Mouse (Mus musculus): ENCODE results near the gene Adcyap1r1.

Gene Adcyap1r1

GRCm38 (mm10) chr6:55472381-55472780 is 20.6 kb downstream of the Adcyap1r1 start:
- ChIA-PET POLR2A (interaction anchor here in 1 of 4 experiments (0.5 kb wide), 1 partner anchor 15 kb away, joined by 4 read pairs; no protein-coding TSS in a partner anchor), CTCF (no interaction called here)

- CTCF ChIA-PET: interaction anchor here in 1 of 4 experiments (0.7 kb wide), 1 partner anchor 23 kb away, joined by 3 read pairs; no protein-coding TSS in a partner anchor
- POLR2A ChIA-PET: no interaction called here
These were observed 29.2 kb downstream of the Adcyap1r1 start for GRCm38 (mm10) chr6:55480988-55481387.

- ChIA-PET POLR2A (no interaction called here), CTCF (no interaction called here)
These were observed 30.7 kb downstream of the Adcyap1r1 start for GRCm38 (mm10) chr6:55482471-55482870.

- ChIA-PET POLR2A (no interaction called here), CTCF (no interaction called here)
These were observed 31.6 kb downstream of the Adcyap1r1 start for GRCm38 (mm10) chr6:55483360-55483759.

- ChIA-PET POLR2A (no interaction called here), CTCF (no interaction called here)
These were observed 32.4 kb downstream of the Adcyap1r1 start for GRCm38 (mm10) chr6:55484224-55484623.

GRCm38 (mm10) chr6:55485216-55485615 is 33.4 kb downstream of the Adcyap1r1 start:
- ChIA-PET CTCF (interaction anchor here in 3 of 4 experiments (0.6 to 1.3 kb wide), 5 partner anchors 9 to 488 kb away, joined by 3 to 7 read pairs (median 4); no protein-coding TSS in a partner anchor), POLR2A (interaction anchor here in 1 of 4 experiments (0.6 to 1.9 kb wide), 2 partner anchors 33 to 1970 kb away, joined by 4 to 6 read pairs; partner anchors contain the start of gene Adcyap1r1)

GRCm38 (mm10) chr6:55487726-55488125 is 35.9 kb downstream of the Adcyap1r1 start:
- ChIA-PET POLR2A (no interaction called here), CTCF (interaction anchor here in 1 of 4 experiments (0.9 to 1.1 kb wide), 2 partner anchors 17 to 31 kb away, joined by 3 to 5 read pairs; no protein-coding TSS in a partner anchor)

GRCm38 (mm10) chr6:55496201-55496600 is 44.4 kb downstream of the Adcyap1r1 start:
- ChIA-PET CTCF (interaction anchor here in 1 of 4 experiments (1.2 kb wide), 1 partner anchor 24 kb away, joined by 4 read pairs; no protein-coding TSS in a partner anchor), POLR2A (no interaction called here)

GRCm38 (mm10) chr6:55498753-55499152 is 47.0 kb downstream of the Adcyap1r1 start:
- CTCF ChIA-PET: interaction anchor here in 1 of 4 experiments (0.7 kb wide), 2 partner anchors 21 to 38 kb away, joined by 5 to 9 read pairs; no protein-coding TSS in a partner anchor
- POLR2A ChIA-PET: no interaction called here

GRCm38 (mm10) chr6:55501061-55501460 is 49.3 kb downstream of the Adcyap1r1 start:
- ChIA-PET POLR2A (no interaction called here), CTCF (interaction anchor here in 3 of 4 experiments (0.7 to 2.0 kb wide), 5 partner anchors 19 to 324 kb away, joined by 3 to 5 read pairs (median 4); no protein-coding TSS in a partner anchor)

GRCm38 (mm10) chr6:55502309-55502708 is 50.5 kb downstream of the Adcyap1r1 start:
- POLR2A ChIA-PET: interaction anchor here in 1 of 4 experiments (0.7 kb wide), 1 partner anchor 124 kb away, joined by 3 read pairs; no protein-coding TSS in a partner anchor
- CTCF ChIA-PET: interaction anchor here (0.6 to 2.0 kb wide), 5 partner anchors 18 to 411 kb away, joined by 3 to 5 read pairs (median 3); no protein-coding TSS in a partner anchor

- CTCF ChIA-PET: interaction anchor here (0.5 to 1.6 kb wide), 55 partner anchors 9 to 1211 kb away, joined by 3 to 15 read pairs (median 4); no protein-coding TSS in a partner anchor
- POLR2A ChIA-PET: interaction anchor here in 1 of 4 experiments (0.6 to 0.9 kb wide), 3 partner anchors 39 to 378 kb away, joined by 3 to 5 read pairs (median 3); no protein-coding TSS in a partner anchor
These were observed 53.2 kb downstream of the Adcyap1r1 start for GRCm38 (mm10) chr6:55504797-55505488.

- ChIA-PET CTCF (interaction anchor here in 2 of 4 experiments (1.0 to 1.6 kb wide), 4 partner anchors 13 to 274 kb away, joined by 3 to 4 read pairs (median 4); no protein-coding TSS in a partner anchor), POLR2A (no interaction called here)
These were observed 54.7 kb downstream of the Adcyap1r1 start for GRCm38 (mm10) chr6:55506519-55506918.

- ChIA-PET CTCF (interaction anchor here in 1 of 4 experiments (1.0 kb wide), 1 partner anchor 11 kb away, joined by 3 read pairs; no protein-coding TSS in a partner anchor), POLR2A (no interaction called here)
These were observed 57.5 kb downstream of the Adcyap1r1 start for GRCm38 (mm10) chr6:55509130-55509870.

- CTCF ChIA-PET: interaction anchor here (0.5 to 1.8 kb wide), 19 partner anchors 8 to 462 kb away, joined by 3 to 9 read pairs (median 4); no protein-coding TSS in a partner anchor
- POLR2A ChIA-PET: interaction anchor here in 1 of 4 experiments (0.9 to 1.0 kb wide), 2 partner anchors 37 to 263 kb away, joined by 3 read pairs; no protein-coding TSS in a partner anchor
These were observed 59.7 kb downstream of the Adcyap1r1 start for GRCm38 (mm10) chr6:55511212-55512065.

GRCm38 (mm10) chr6:55512066-55512703 is 60.4 kb downstream of the Adcyap1r1 start:
- ChIA-PET POLR2A (interaction anchor here in 1 of 4 experiments (0.9 to 1.0 kb wide), 2 partner anchors 38 to 263 kb away, joined by 3 read pairs; no protein-coding TSS in a partner anchor), CTCF (interaction anchor here in 3 of 4 experiments (0.5 to 1.8 kb wide), 13 partner anchors 49 to 461 kb away, joined by 3 to 9 read pairs (median 4); no protein-coding TSS in a partner anchor)

- CTCF ChIA-PET: interaction anchor here in 3 of 4 experiments (1.0 to 1.2 kb wide), 3 partner anchors 9 to 434 kb away, joined by 3 to 5 read pairs (median 4); no protein-coding TSS in a partner anchor
- POLR2A ChIA-PET: no interaction called here
These were observed 61.7 kb downstream of the Adcyap1r1 start for GRCm38 (mm10) chr6:55513477-55513876.

Data from embryonic stem cell, embryonic (primary cell).